Mouse (Mus musculus): ENCODE data around the gene Gm49321. TPM values are rescaled to one million over a fixed set of nuclear protein-coding genes. Genes with fewer than 3 reads are reported as not detected.

Gm49321 gene
- polyA plus RNA-seq, 1 experiment from 2014 or later: 10.9 TPM

GRCm38 (mm10) chr12:73958830-73959229, 21.4 kb downstream of the Gm49321 start:
- 89% methylated on average over 2 of the region's 2 CpGs for WGBS
- H3K9me3 ChIP-seq (ENCODE audit: control insufficient read depth, low read length): no peaks in the 10 kb centered on the region
- no peak for ATAC-seq (ENCODE audit: low read depth)
- H3K27ac ChIP-seq (ENCODE audit: low read length): no peak overlapping the region
- no peak overlapping the region for H3K9ac ChIP-seq (ENCODE audit: low read length)
- peaks cover 3% of the 10 kb centered on the region for H3K4me1 ChIP-seq (replicated peaks; ENCODE audit: control insufficient read depth, insufficient read depth, low read length)
- H3K27me3 ChIP-seq (ENCODE audit: control insufficient read depth, insufficient read depth, low read depth, low read length): no peaks in the 10 kb centered on the region; the same call in 1 of the 2 replicates
- no peak overlapping the region for H3K4me3 ChIP-seq (ENCODE audit: low read length)
- H3K4me2 ChIP-seq (ENCODE audit: low read depth, low read length): no peak overlapping the region
- no peaks in the 10 kb centered on the region for H3K36me3 ChIP-seq (ENCODE audit: control insufficient read depth, insufficient read depth, low read length)

GRCm38 (mm10) chr12:73964291-73965281, 27.1 kb downstream of the Gm49321 start, which contains the start of gene Snapc1:
Snapc1 (plus strand) TSS chr12:73964481.
- ATAC-seq (ENCODE audit: low read depth): peak; percentile 100
- peak within 1 kb of the TSS; percentile 62 for H3K27ac ChIP-seq (ENCODE audit: low read length)
- H3K4me3 ChIP-seq (ENCODE audit: low read length): peak within 1 kb of the TSS; percentile 87
- peak within 1 kb of the TSS; percentile 61 for H3K4me2 ChIP-seq (ENCODE audit: low read depth, low read length)
- peak within 1 kb of the TSS; percentile 86 for H3K9ac ChIP-seq (ENCODE audit: low read length)
- H3K4me1 ChIP-seq (replicated peaks; ENCODE audit: control insufficient read depth, insufficient read depth, low read length): peaks cover 6% of the 10 kb centered on the region
- H3K36me3 ChIP-seq (ENCODE audit: control insufficient read depth, insufficient read depth, low read length): peaks cover 9% of the 10 kb centered on the region
- H3K27me3 ChIP-seq (ENCODE audit: control insufficient read depth, insufficient read depth, low read depth, low read length): no peaks in the 10 kb centered on the region; the same call in 1 of the 2 replicates
- under 1% methylated on average over 60 of the region's 60 CpGs for WGBS
- H3K9me3 ChIP-seq (ENCODE audit: control insufficient read depth, low read length): no peaks in the 10 kb centered on the region

GRCm38 (mm10) chr12:73969142-73969541, 31.7 kb downstream of the Gm49321 start:
- H3K27me3 ChIP-seq (ENCODE audit: control insufficient read depth, insufficient read depth, low read depth, low read length): no peaks in the 10 kb centered on the region
- H3K9me3 ChIP-seq (ENCODE audit: control insufficient read depth, low read length): peaks cover 5% of the 10 kb centered on the region
- no peak overlapping the region for H3K27ac ChIP-seq (ENCODE audit: low read length)
- H3K9ac ChIP-seq (ENCODE audit: low read length): no peak overlapping the region
- ATAC-seq (ENCODE audit: low read depth): no peak
- H3K36me3 ChIP-seq (ENCODE audit: control insufficient read depth, insufficient read depth, low read length): peaks cover 35% of the 10 kb centered on the region
- H3K4me3 ChIP-seq (ENCODE audit: low read length): no peak overlapping the region
- no peak overlapping the region for H3K4me2 ChIP-seq (ENCODE audit: low read depth, low read length)
- WGBS: 95% methylated on average over 8 of the region's 8 CpGs
- peaks cover 6% of the 10 kb centered on the region for H3K4me1 ChIP-seq (replicated peaks; ENCODE audit: control insufficient read depth, insufficient read depth, low read length)

- 91% methylated on average over 6 of the region's 6 CpGs for WGBS
- Histone ChIP-seq H3K4me2 (ENCODE audit: low read depth, low read length) (no peak overlapping the region), H3K4me3 (ENCODE audit: low read length) (no peak overlapping the region), H3K9ac (ENCODE audit: low read length) (no peak overlapping the region), H3K4me1 (replicated peaks; ENCODE audit: control insufficient read depth, insufficient read depth, low read length) (no peaks in the 10 kb centered on the region), H3K36me3 (ENCODE audit: control insufficient read depth, insufficient read depth, low read length) (peaks cover 47% of the 10 kb centered on the region), H3K27me3 (ENCODE audit: control insufficient read depth, insufficient read depth, low read depth, low read length) (no peaks in the 10 kb centered on the region), H3K9me3 (ENCODE audit: control insufficient read depth, low read length) (peaks cover 5% of the 10 kb centered on the region), H3K27ac (ENCODE audit: low read length) (no peak overlapping the region)
- ATAC-seq (ENCODE audit: low read depth): no peak
Observed at GRCm38 (mm10) chr12:73974584-73974983, 37.1 kb downstream of the Gm49321 start.

- H3K4me2 ChIP-seq (ENCODE audit: low read depth, low read length): no peak overlapping the region
- no peaks in the 10 kb centered on the region for H3K27me3 ChIP-seq (ENCODE audit: control insufficient read depth, insufficient read depth, low read depth, low read length)
- ATAC-seq (ENCODE audit: low read depth): no peak
- H3K4me3 ChIP-seq (ENCODE audit: low read length): no peak overlapping the region
- H3K36me3 ChIP-seq (ENCODE audit: control insufficient read depth, insufficient read depth, low read length): peaks cover 28% of the 10 kb centered on the region
- no peaks in the 10 kb centered on the region for H3K9me3 ChIP-seq (ENCODE audit: control insufficient read depth, low read length)
- 82% methylated on average over 3 of the region's 3 CpGs for WGBS
- H3K27ac ChIP-seq (ENCODE audit: low read length): no peak overlapping the region
- H3K4me1 ChIP-seq (replicated peaks; ENCODE audit: control insufficient read depth, insufficient read depth, low read length): no peaks in the 10 kb centered on the region
- no peak overlapping the region for H3K9ac ChIP-seq (ENCODE audit: low read length)
Observed at GRCm38 (mm10) chr12:73978144-73978543, 40.7 kb downstream of the Gm49321 start.

- peaks cover 33% of the 10 kb centered on the region for H3K36me3 ChIP-seq (ENCODE audit: control insufficient read depth, insufficient read depth, low read length)
- H3K4me3 ChIP-seq (ENCODE audit: low read length): no peak overlapping the region
- WGBS: 88% methylated on average over 5 of the region's 5 CpGs
- no peak overlapping the region for H3K4me2 ChIP-seq (ENCODE audit: low read depth, low read length)
- ATAC-seq (ENCODE audit: low read depth): no peak
- H3K27ac ChIP-seq (ENCODE audit: low read length): no peak overlapping the region
- no peaks in the 10 kb centered on the region for H3K9me3 ChIP-seq (ENCODE audit: control insufficient read depth, low read length)
- H3K27me3 ChIP-seq (ENCODE audit: control insufficient read depth, insufficient read depth, low read depth, low read length): no peaks in the 10 kb centered on the region
- H3K9ac ChIP-seq (ENCODE audit: low read length): no peak overlapping the region
- no peaks in the 10 kb centered on the region for H3K4me1 ChIP-seq (replicated peaks; ENCODE audit: control insufficient read depth, insufficient read depth, low read length)
Observed at GRCm38 (mm10) chr12:73979667-73980066, 42.2 kb downstream of the Gm49321 start.

GRCm38 (mm10) chr12:73982533-73982932, 45.1 kb downstream of the Gm49321 start:
- H3K9ac ChIP-seq (ENCODE audit: low read length): no peak overlapping the region
- H3K27me3 ChIP-seq (ENCODE audit: control insufficient read depth, insufficient read depth, low read depth, low read length): no peaks in the 10 kb centered on the region
- ATAC-seq (ENCODE audit: low read depth): peak; percentile 96
- no peaks in the 10 kb centered on the region for H3K9me3 ChIP-seq (ENCODE audit: control insufficient read depth, low read length)
- no peaks in the 10 kb centered on the region for H3K4me1 ChIP-seq (replicated peaks; ENCODE audit: control insufficient read depth, insufficient read depth, low read length)
- H3K4me3 ChIP-seq (ENCODE audit: low read length): no peak overlapping the region
- no peak overlapping the region for H3K27ac ChIP-seq (ENCODE audit: low read length)
- H3K4me2 ChIP-seq (ENCODE audit: low read depth, low read length): no peak overlapping the region
- peaks cover 28% of the 10 kb centered on the region for H3K36me3 ChIP-seq (ENCODE audit: control insufficient read depth, insufficient read depth, low read length)
- WGBS: 48% methylated on average over 14 of the region's 14 CpGs

- Histone ChIP-seq H3K27me3 (ENCODE audit: control insufficient read depth, insufficient read depth, low read depth, low read length) (no peaks in the 10 kb centered on the region), H3K4me2 (ENCODE audit: low read depth, low read length) (no peak overlapping the region), H3K27ac (ENCODE audit: low read length) (no peak overlapping the region), H3K9me3 (ENCODE audit: control insufficient read depth, low read length) (no peaks in the 10 kb centered on the region), H3K36me3 (ENCODE audit: control insufficient read depth, insufficient read depth, low read length) (peaks cover 20% of the 10 kb centered on the region), H3K9ac (ENCODE audit: low read length) (no peak overlapping the region), H3K4me1 (replicated peaks; ENCODE audit: control insufficient read depth, insufficient read depth, low read length) (no peaks in the 10 kb centered on the region), H3K4me3 (ENCODE audit: low read length) (no peak overlapping the region)
- ATAC-seq (ENCODE audit: low read depth): no peak
- WGBS: 78% methylated on average over 7 of the region's 7 CpGs
Observed at GRCm38 (mm10) chr12:73986299-73986698, 48.8 kb downstream of the Gm49321 start.

GRCm38 (mm10) chr12:73988393-73989008, 51.0 kb downstream of the Gm49321 start:
- no peaks in the 10 kb centered on the region for H3K4me1 ChIP-seq (replicated peaks; ENCODE audit: control insufficient read depth, insufficient read depth, low read length)
- H3K27me3 ChIP-seq (ENCODE audit: control insufficient read depth, insufficient read depth, low read depth, low read length): no peaks in the 10 kb centered on the region
- no peak overlapping the region for H3K9ac ChIP-seq (ENCODE audit: low read length)
- ATAC-seq (ENCODE audit: low read depth): no peak
- H3K9me3 ChIP-seq (ENCODE audit: control insufficient read depth, low read length): no peaks in the 10 kb centered on the region
- H3K4me2 ChIP-seq (ENCODE audit: low read depth, low read length): no peak overlapping the region
- no peak overlapping the region for H3K4me3 ChIP-seq (ENCODE audit: low read length)
- H3K27ac ChIP-seq (ENCODE audit: low read length): no peak overlapping the region
- H3K36me3 ChIP-seq (ENCODE audit: control insufficient read depth, insufficient read depth, low read length): peaks cover 12% of the 10 kb centered on the region
- 80% methylated on average over 4 of the region's 4 CpGs for WGBS

All from lung, embryonic 16.5 days (tissue).